Mouse (Mus musculus) MEL (cell line): Measurements from ENCODE around the gene Akt1. TPM values are rescaled to one million over a fixed set of nuclear protein-coding genes. Genes with fewer than 3 reads are reported as not detected.

Experiments used
- DNase-seq: peaks from one replicate; pipeline ENCODE4 v3.0.0; 2011; ENCODE audit warnings: low read depth, low spot score
- H3K27ac ChIP-seq: 2 replicates; pipeline ENCODE4 v1.5.1; 2012; ENCODE audit warnings: low read depth, mild to moderate bottlenecking, control low read depth, low read length, moderate library complexity; ENCODE audit not compliant: control insufficient read depth
- H3K27me3 ChIP-seq, 2 experiments: fragments of 150-350 bp in 1 of 2; sonication (generic) in 1 of 2; 2 replicates each; pipeline ENCODE4 v1.6.1; 2012; ENCODE audit warnings: low read length in 2 of 2, mild to moderate bottlenecking in 2 of 2, improper control_type of control experiment in 1 of 2, moderate library complexity in 1 of 2; ENCODE audit not compliant: insufficient read depth in 2 of 2, control insufficient read depth in 1 of 2
- H3K36me3 ChIP-seq, 2 experiments: 2 replicates each; pipeline ENCODE4 v1.6.1; 2012 to 2014; ENCODE audit warnings: low read length in 2 of 2, improper control_type of control experiment in 1 of 2, inconsistent platforms in 1 of 2, mild to moderate bottlenecking in 1 of 2; ENCODE audit not compliant: insufficient read depth in 2 of 2, control insufficient read depth in 1 of 2
- H3K4me1 ChIP-seq, 2 experiments: fragments of 150-350 bp in 1 of 2; sonication (generic) in 1 of 2; 2 replicates each; pipeline ENCODE4 v1.6.1; 2012; ENCODE audit warnings: low read length in 2 of 2, improper control_type of control experiment in 1 of 2, mild to moderate bottlenecking in 1 of 2; ENCODE audit not compliant: insufficient read depth in 2 of 2, control insufficient read depth in 1 of 2
- H3K4me3 ChIP-seq, 2 experiments: fragments of 150-350 bp in 1 of 2; sonication (generic) in 1 of 2; 2 replicates each; pipeline ENCODE4 v1.5.1; 2012; ENCODE audit warnings: low read depth in 2 of 2, low read length in 2 of 2, mild to moderate bottlenecking in 2 of 2, moderate library complexity in 2 of 2, control low read depth in 1 of 2, improper control_type of control experiment in 1 of 2; ENCODE audit not compliant: control insufficient read depth in 1 of 2, insufficient read depth in 1 of 2
- H3K79me2 ChIP-seq: 2 replicates; pipeline ENCODE4 v1.6.1; 2012; ENCODE audit warnings: mild to moderate bottlenecking, low read length, moderate library complexity; ENCODE audit not compliant: control insufficient read depth, poor library complexity, insufficient read depth
- H3K9ac ChIP-seq: 2 replicates; pipeline ENCODE4 v1.6.1; 2012; ENCODE audit warnings: low read depth, mild to moderate bottlenecking, control low read depth, low read length, moderate library complexity; ENCODE audit not compliant: control insufficient read depth, poor library complexity, severe bottlenecking
- H3K9me3 ChIP-seq: fragments of 150-350 bp; sonication (generic); replicated peaks from 2 replicates; pipeline ENCODE4 v1.6.1; 2012; ENCODE audit warnings: mild to moderate bottlenecking, low read length, improper control_type of control experiment, moderate library complexity; ENCODE audit not compliant: insufficient read depth
- CHD1 ChIP-seq: IDR thresholded peaks from 2 replicates; pipeline ENCODE4 v1.6.1; 2012; ENCODE audit warnings: low read depth, mild to moderate bottlenecking, inconsistent platforms, low read length, improper control_type of control experiment
- CHD2 ChIP-seq: IDR thresholded peaks from 2 replicates; pipeline ENCODE4 v1.6.1; 2011; ENCODE audit warnings: low read length, improper control_type of control experiment
- ELF1 ChIP-seq: IDR thresholded peaks from 2 replicates; pipeline ENCODE4 v1.6.1; 2014; ENCODE audit warnings: low read depth, mild to moderate bottlenecking, inconsistent platforms, low read length, improper control_type of control experiment, moderate library complexity
- HCFC1 ChIP-seq: IDR thresholded peaks from 2 replicates; pipeline ENCODE4 v1.6.1; 2012; ENCODE audit warnings: low read depth, mild to moderate bottlenecking, inconsistent platforms, low read length, improper control_type of control experiment, moderate library complexity
- JUND ChIP-seq: IDR thresholded peaks from 2 replicates; pipeline ENCODE4 v1.6.1; 2011; ENCODE audit warnings: low read depth, mild to moderate bottlenecking, improper control_type of control experiment, low read length
- MAFK ChIP-seq: IDR thresholded peaks from 2 replicates; pipeline ENCODE4 v1.6.1; 2011; ENCODE audit warnings: low read depth, mild to moderate bottlenecking, low read length, improper control_type of control experiment, borderline replicate concordance
- MAZ ChIP-seq: IDR thresholded peaks from 2 replicates; pipeline ENCODE4 v1.6.1; 2012; ENCODE audit warnings: low read depth, mild to moderate bottlenecking, inconsistent platforms, low read length, improper control_type of control experiment
- MEF2A ChIP-seq: IDR thresholded peaks from 2 replicates; pipeline ENCODE4 v1.6.1; 2014; ENCODE audit warnings: low read depth, mild to moderate bottlenecking, inconsistent platforms, low read length, improper control_type of control experiment; ENCODE audit not compliant: poor library complexity, insufficient replicate concordance, severe bottlenecking; ENCODE audit errors: extremely low read depth
- POLR2A ChIP-seq, 2 experiments: IDR thresholded peaks; 2 replicates each; pipeline ENCODE4 v1.6.1; 2011 to 2012; ENCODE audit warnings: low read length in 2 of 2, mild to moderate bottlenecking in 2 of 2, control low read depth in 1 of 2, improper control_type of control experiment in 1 of 2, low read depth in 1 of 2, moderate library complexity in 1 of 2; ENCODE audit not compliant: control insufficient read depth in 1 of 2, insufficient read depth in 1 of 2, poor library complexity in 1 of 2
- RCOR1 ChIP-seq: IDR thresholded peaks from 2 replicates; pipeline ENCODE4 v1.6.1; 2012; ENCODE audit warnings: low read depth, mild to moderate bottlenecking, inconsistent platforms, low read length, improper control_type of control experiment
- UBTF ChIP-seq: IDR thresholded peaks from 2 replicates; pipeline ENCODE4 v1.6.1; 2012; ENCODE audit warnings: low read depth, mild to moderate bottlenecking, inconsistent platforms, low read length, improper control_type of control experiment, moderate library complexity, borderline replicate concordance; ENCODE audit not compliant: insufficient read depth
- ZKSCAN1 ChIP-seq: IDR thresholded peaks from 2 replicates; pipeline ENCODE4 v1.6.1; 2012; ENCODE audit warnings: low read depth, mild to moderate bottlenecking, inconsistent platforms, low read length, improper control_type of control experiment, moderate library complexity
- ZMIZ1 ChIP-seq: IDR thresholded peaks from 2 replicates; pipeline ENCODE4 v1.6.1; 2012; ENCODE audit warnings: low read depth, mild to moderate bottlenecking, inconsistent platforms, low read length, improper control_type of control experiment, moderate library complexity
- ZNF384 ChIP-seq: IDR thresholded peaks from 2 replicates; pipeline ENCODE4 v1.6.1; 2012; ENCODE audit warnings: low read depth, mild to moderate bottlenecking, inconsistent platforms, low read length, improper control_type of control experiment
- polyA plus RNA-seq, 2 experiments: library from polyadenylated mRNA; stranded (reverse) in 1 of 2; unstranded in 1 of 2; fragments of >175 nt in 1 of 2; fragments of >200 nt in 1 of 2; gene quantifications; 2 replicates each; pipeline versions ENCODE4 v1.2.1 to v1.2.4; 2012; ENCODE audit warnings: low replicate concordance in 2 of 2, low read depth in 1 of 2; ENCODE audit not compliant: insufficient read length in 2 of 2, insufficient read depth in 1 of 2, missing spikeins in 1 of 2
- total RNA-seq: library from RNA; depleted of rRNA; stranded (reverse); fragments of 300-350 nt; gene quantifications from 2 replicates; pipeline ENCODE4 v1.2.3, GENCODE M21; 2012; rRNA removed

Gene Akt1
- total and polyA plus RNA-seq, 3 experiments, result 322 to 827 (median 764) TPM

- Histone ChIP-seq H3K9ac (no peak overlapping the region), H3K79me2 (0 out of 2 replicates have a peak, but pooled peaks cover 2% of the 10 kb centered on the region), H3K4me1 (peaks cover 12 to 16% of the 10 kb centered on the region in 2 experiments), H3K27me3 (no peaks in the 10 kb centered on the region), H3K36me3 (peaks cover 6 to 14% of the 10 kb centered on the region in 2 experiments; a peak in 3 of 4 replicates), H3K27ac (no peak overlapping the region), H3K9me3 (no peaks in the 10 kb centered on the region), H3K4me3 (no peak overlapping the region)
- TF ChIP-seq ZNF384 (no peak), HCFC1 (no peak), UBTF (no peak), MAFK (no peak), MAZ (no peak), ZMIZ1 (no peak), POLR2A (IDR thresholded peaks at IDR 0.05; ENCODE audit: control insufficient read depth in 1 of 2, insufficient read depth in 1 of 2, low read depth in 1 of 2, low read length in 2 of 2, poor library complexity in 1 of 2) (no peak), MEF2A (no peak), ZKSCAN1 (no peak), CHD2 (no peak), JUND (no peak), CHD1 (no peak), RCOR1 (no peak), ELF1 (no peak)
- no peak for DNase-seq
These were observed 70.7 kb downstream of the Akt1 start for GRCm38 (mm10) chr12:112604022-112604421.

Other genes starting within 250 kb of the Akt1 start
- gene A530016L24Rik, start 185.4 kb downstream of the Akt1 start, total RNA-seq, result not detected in 2 replicates
- gene A530016L24Rik, start 185.4 kb downstream of the Akt1 start, polyA plus RNA-seq, result not detected
- gene Tmem179, start 158.1 kb downstream of the Akt1 start, total RNA-seq, result 0.08 TPM in 1 of 2 replicates, not detected in the other
- gene Tmem179, start 158.1 kb downstream of the Akt1 start, polyA plus RNA-seq, result under 1 TPM in 1 of 2 experiments, not detected in 1; 0.10 TPM
- 23.2 and 26.1 TPM in 2 replicates for gene Inf2, start 86.1 kb downstream of the Akt1 start, total RNA-seq
- 100 to 1,000 TPM in 1 of 2 experiments, 10 to 100 TPM in 1; 55.7 to 122 TPM for gene Inf2, start 86.1 kb downstream of the Akt1 start, polyA plus RNA-seq
- gene Adssl1, start 54.8 kb downstream of the Akt1 start, total RNA-seq, result 36.0 and 58.2 TPM in 2 replicates
- 10 to 100 TPM in 1 of 2 experiments, not detected in 1; 63.9 TPM for gene Adssl1, start 54.8 kb downstream of the Akt1 start, polyA plus RNA-seq
- gene Siva1, start 30.2 kb downstream of the Akt1 start, total RNA-seq, result 591 and 659 TPM in 2 replicates
- 100 to 1,000 TPM in 1 of 2 experiments, not detected in 1; 531 TPM for gene Siva1, start 30.2 kb downstream of the Akt1 start, polyA plus RNA-seq
- gene Zbtb42, start 3.9 kb upstream of the Akt1 start, total RNA-seq, result 4.5 and 7.6 TPM in 2 replicates
- gene Zbtb42, start 3.9 kb upstream of the Akt1 start, polyA plus RNA-seq, result 10 to 100 TPM in 1 of 2 experiments, not detected in 1; 11.4 TPM
- 40.0 and 49.7 TPM in 2 replicates for gene Cep170b, start 45.6 kb upstream of the Akt1 start, total RNA-seq
- gene Cep170b, start 45.6 kb upstream of the Akt1 start, polyA plus RNA-seq, result 10 to 100 TPM in 1 of 2 experiments, not detected in 1; 64.0 TPM
- gene Pld4, start 85.8 kb upstream of the Akt1 start, total RNA-seq, result 9.7 and 9.8 TPM in 2 replicates
- 10 to 100 TPM in 1 of 2 experiments, not detected in 1; 16.4 TPM for gene Pld4, start 85.8 kb upstream of the Akt1 start, polyA plus RNA-seq
- 1.2 and 2.6 TPM in 2 replicates for gene Ahnak2, start 127.8 kb upstream of the Akt1 start, total RNA-seq
- gene Ahnak2, start 127.8 kb upstream of the Akt1 start, polyA plus RNA-seq, result 10 to 100 TPM in 1 of 2 experiments, not detected in 1; 11.4 TPM
- gene Clba1, start 134.1 kb upstream of the Akt1 start, total RNA-seq, result 11.2 and 15.2 TPM in 2 replicates
- gene Clba1, start 134.1 kb upstream of the Akt1 start, polyA plus RNA-seq, result 10 to 100 TPM in 1 of 2 experiments, not detected in 1; 21.4 TPM
- gene Cdca4, start 154.5 kb upstream of the Akt1 start, total RNA-seq, result 245 and 279 TPM in 2 replicates
- 100 to 1,000 TPM in 1 of 2 experiments, not detected in 1; 274 TPM for gene Cdca4, start 154.5 kb upstream of the Akt1 start, polyA plus RNA-seq
- 6.5 and 6.8 TPM in 2 replicates for gene Gpr132, start 193.3 kb upstream of the Akt1 start, total RNA-seq
- 1 to 10 TPM in 1 of 2 experiments, not detected in 1; 5.4 TPM for gene Gpr132, start 193.3 kb upstream of the Akt1 start, polyA plus RNA-seq